Mouse (Mus musculus): ENCODE measurements at regions not wholly inside any gene's neighbourhood (a gene's known extent, or its start where the extent isn't known, plus 50 kb on each side); places are given as distances from the start of the nearest gene placed in this dataset.

- Histone ChIP-seq H3K4me3 (replicated peaks in 1 of 3; ENCODE audit: low read depth in 2 of 3, low read length in 2 of 3, poor library complexity in 1 of 3) (no peak overlapping the region), H3K79me2 (replicated peaks; ENCODE audit: control insufficient read depth, extremely low read depth, insufficient read depth, poor library complexity, severe bottlenecking) (no peaks in the 10 kb centered on the region), H3K9ac (ENCODE audit: insufficient read depth, low read depth) (no peak overlapping the region), H3K9me3 (replicated peaks; ENCODE audit: low read length) (no peaks in the 10 kb centered on the region), H3K4me2 (ENCODE audit: insufficient read depth, low read depth, poor library complexity, severe bottlenecking) (no peak overlapping the region), H3K36me3 (replicated peaks in 1 of 2; ENCODE audit: control insufficient read depth in 1 of 2, insufficient read depth in 1 of 2, low read length in 1 of 2) (no peaks in the 10 kb centered on the region), H3K27ac (ENCODE audit: insufficient read depth, low read depth) (no peak overlapping the region), H3K4me1 (ENCODE audit: control insufficient read depth in 1 of 2, insufficient read depth in 2 of 2) (no peaks in the 10 kb centered on the region), H3K27me3 (replicated peaks) (no peaks in the 10 kb centered on the region)
- dilution Hi-C loops (cut with MboI; ENCODE audit: extremely low pct_ligation_motif_present, extremely low pct_unique_long_range_greater_than_20kb, low sequenced_read_pairs) (no loop called here), in situ Hi-C loops (cut with MboI; ENCODE audit: low pct_ligation_motif_present, low pct_unique_long_range_greater_than_20kb, low sequenced_read_pairs) (no loop called here)
- TF ChIP-seq MYC (IDR thresholded peaks at IDR 0.05; ENCODE audit: low read depth, low read length) (no peak), CTCF (conservative IDR thresholded peaks at IDR 0.05 in 1 of 2, IDR thresholded peaks at IDR 0.05 in 1 of 2; ENCODE audit: low read depth in 2 of 2, low read length in 2 of 2) (no peak), JUND (conservative IDR thresholded peaks at IDR 0.05; ENCODE audit: low read depth, low read length) (no peak), IRF4 (IDR thresholded peaks at IDR 0.05; ENCODE audit: low read depth, low read length) (no peak), MXI1 (IDR thresholded peaks at IDR 0.05; ENCODE audit: low read depth, low read length) (no peak), UBTF (IDR thresholded peaks at IDR 0.05; ENCODE audit: low read depth, low read length) (no peak), BHLHE40 (IDR thresholded peaks at IDR 0.05; ENCODE audit: low read depth, low read length) (no peak), TCF12 (IDR thresholded peaks at IDR 0.05; ENCODE audit: low read depth, low read length) (no peak), JUN (IDR thresholded peaks at IDR 0.05; ENCODE audit: insufficient read depth, low read depth, low read length) (no peak), HCFC1 (IDR thresholded peaks at IDR 0.05; ENCODE audit: low read depth, low read length) (no peak), USF2 (conservative IDR thresholded peaks at IDR 0.05; ENCODE audit: low read depth, low read length) (no peak), KAT2A (IDR thresholded peaks at IDR 0.05; ENCODE audit: insufficient replicate concordance, low read length) (no peak), RAD21 (IDR thresholded peaks at IDR 0.05; ENCODE audit: low read depth, low read length) (no peak), POLR2AphosphoS2 (IDR thresholded peaks at IDR 0.05; ENCODE audit: low read depth, low read length) (no peak), ELF1 (IDR thresholded peaks at IDR 0.05; ENCODE audit: low read depth, low read length) (no peak), CHD1 (IDR thresholded peaks at IDR 0.05; ENCODE audit: low read depth, low read length) (no peak)
- no peak for DNase-seq (ENCODE audit: extremely low read depth)
Measured at GRCm38 (mm10) chr12:39070331-39071045, 291.3 kb downstream of the Etv1 start.

GRCm38 (mm10) chr12:39073289-39074022, 294.3 kb downstream of the Etv1 start:
- no peak for DNase-seq (ENCODE audit: extremely low read depth)
- Histone ChIP-seq H3K4me2 (ENCODE audit: insufficient read depth, low read depth, poor library complexity, severe bottlenecking) (no peak overlapping the region), H3K36me3 (replicated peaks in 1 of 2; ENCODE audit: control insufficient read depth in 1 of 2, insufficient read depth in 1 of 2, low read length in 1 of 2) (no peaks in the 10 kb centered on the region), H3K9me3 (replicated peaks; ENCODE audit: low read length) (no peaks in the 10 kb centered on the region), H3K4me1 (ENCODE audit: control insufficient read depth in 1 of 2, insufficient read depth in 2 of 2) (no peaks in the 10 kb centered on the region), H3K27me3 (replicated peaks) (no peaks in the 10 kb centered on the region), H3K9ac (ENCODE audit: insufficient read depth, low read depth) (no peak overlapping the region), H3K4me3 (replicated peaks in 1 of 3; ENCODE audit: low read depth in 2 of 3, low read length in 2 of 3, poor library complexity in 1 of 3) (no peak overlapping the region), H3K79me2 (replicated peaks; ENCODE audit: control insufficient read depth, extremely low read depth, insufficient read depth, poor library complexity, severe bottlenecking) (no peaks in the 10 kb centered on the region), H3K27ac (ENCODE audit: insufficient read depth, low read depth) (no peak overlapping the region)
- TF ChIP-seq RCOR1 (conservative IDR thresholded peaks at IDR 0.05; ENCODE audit: low read depth, low read length) (no peak), E2F4 (IDR thresholded peaks at IDR 0.05; ENCODE audit: insufficient replicate concordance, low read depth, low read length) (no peak), TCF12 (IDR thresholded peaks at IDR 0.05; ENCODE audit: low read depth, low read length) (no peak), MAFK (IDR thresholded peaks at IDR 0.05; ENCODE audit: insufficient replicate concordance, low read length) (no peak), BHLHE40 (IDR thresholded peaks at IDR 0.05; ENCODE audit: low read depth, low read length) (no peak), KAT2A (IDR thresholded peaks at IDR 0.05; ENCODE audit: insufficient replicate concordance, low read length) (no peak), UBTF (IDR thresholded peaks at IDR 0.05; ENCODE audit: low read depth, low read length) (no peak), ELF1 (IDR thresholded peaks at IDR 0.05; ENCODE audit: low read depth, low read length) (no peak), EP300 (IDR thresholded peaks at IDR 0.05; ENCODE audit: low read length) (no peak), CHD2 (IDR thresholded peaks at IDR 0.05; ENCODE audit: low read length) (no peak), POLR2AphosphoS2 (IDR thresholded peaks at IDR 0.05; ENCODE audit: low read depth, low read length) (no peak), NRF1 (IDR thresholded peaks at IDR 0.05; ENCODE audit: low read depth, low read length) (no peak), HCFC1 (IDR thresholded peaks at IDR 0.05; ENCODE audit: low read depth, low read length) (no peak), USF2 (conservative IDR thresholded peaks at IDR 0.05; ENCODE audit: low read depth, low read length) (no peak), GABPA (IDR thresholded peaks at IDR 0.05; ENCODE audit: insufficient replicate concordance, low read depth, low read length) (no peak), ETS1 (conservative IDR thresholded peaks at IDR 0.05; ENCODE audit: low read depth, low read length) (no peak), POLR2A (IDR thresholded peaks at IDR 0.05; ENCODE audit: low read depth, low read length) (no peak), SMC3 (IDR thresholded peaks at IDR 0.05; ENCODE audit: low read depth, low read length) (no peak)
- in situ Hi-C loops (cut with MboI; ENCODE audit: low pct_ligation_motif_present, low pct_unique_long_range_greater_than_20kb, low sequenced_read_pairs) (no loop called here), dilution Hi-C loops (cut with MboI; ENCODE audit: extremely low pct_ligation_motif_present, extremely low pct_unique_long_range_greater_than_20kb, low sequenced_read_pairs) (no loop called here)
